Mouse (Mus musculus) MEL (cell line): Measurements from ENCODE around the gene Ybx2. TPM values are rescaled to one million over a fixed set of nuclear protein-coding genes. Genes with fewer than 3 reads are reported as not detected.

Experiments
- DNase-seq: peaks from one replicate; pipeline ENCODE4 v3.0.0; 2011; ENCODE audit warnings: low read depth, low spot score
- H3K27ac ChIP-seq: 2 replicates; pipeline ENCODE4 v1.5.1; 2012; ENCODE audit warnings: low read depth, mild to moderate bottlenecking, control low read depth, low read length, moderate library complexity; ENCODE audit not compliant: control insufficient read depth
- H3K27me3 ChIP-seq, 2 experiments: fragments of 150-350 bp in 1 of 2; sonication (generic) in 1 of 2; 2 replicates each; pipeline ENCODE4 v1.6.1; 2012; ENCODE audit warnings: low read length in 2 of 2, mild to moderate bottlenecking in 2 of 2, improper control_type of control experiment in 1 of 2, moderate library complexity in 1 of 2; ENCODE audit not compliant: insufficient read depth in 2 of 2, control insufficient read depth in 1 of 2
- H3K36me3 ChIP-seq, 2 experiments: 2 replicates each; pipeline ENCODE4 v1.6.1; 2012 to 2014; ENCODE audit warnings: low read length in 2 of 2, improper control_type of control experiment in 1 of 2, inconsistent platforms in 1 of 2, mild to moderate bottlenecking in 1 of 2; ENCODE audit not compliant: insufficient read depth in 2 of 2, control insufficient read depth in 1 of 2
- H3K4me1 ChIP-seq, 2 experiments: fragments of 150-350 bp in 1 of 2; sonication (generic) in 1 of 2; 2 replicates each; pipeline ENCODE4 v1.6.1; 2012; ENCODE audit warnings: low read length in 2 of 2, improper control_type of control experiment in 1 of 2, mild to moderate bottlenecking in 1 of 2; ENCODE audit not compliant: insufficient read depth in 2 of 2, control insufficient read depth in 1 of 2
- H3K4me3 ChIP-seq, 2 experiments: fragments of 150-350 bp in 1 of 2; sonication (generic) in 1 of 2; 2 replicates each; pipeline ENCODE4 v1.5.1; 2012; ENCODE audit warnings: low read depth in 2 of 2, low read length in 2 of 2, mild to moderate bottlenecking in 2 of 2, moderate library complexity in 2 of 2, control low read depth in 1 of 2, improper control_type of control experiment in 1 of 2; ENCODE audit not compliant: control insufficient read depth in 1 of 2, insufficient read depth in 1 of 2
- H3K79me2 ChIP-seq: 2 replicates; pipeline ENCODE4 v1.6.1; 2012; ENCODE audit warnings: mild to moderate bottlenecking, low read length, moderate library complexity; ENCODE audit not compliant: control insufficient read depth, poor library complexity, insufficient read depth
- H3K9ac ChIP-seq: 2 replicates; pipeline ENCODE4 v1.6.1; 2012; ENCODE audit warnings: low read depth, mild to moderate bottlenecking, control low read depth, low read length, moderate library complexity; ENCODE audit not compliant: control insufficient read depth, poor library complexity, severe bottlenecking
- H3K9me3 ChIP-seq: fragments of 150-350 bp; sonication (generic); replicated peaks from 2 replicates; pipeline ENCODE4 v1.6.1; 2012; ENCODE audit warnings: mild to moderate bottlenecking, low read length, improper control_type of control experiment, moderate library complexity; ENCODE audit not compliant: insufficient read depth
- BHLHE40 ChIP-seq: IDR thresholded peaks from 2 replicates; pipeline ENCODE4 v1.6.1; 2012; ENCODE audit warnings: low read depth, mild to moderate bottlenecking, inconsistent platforms, low read length, improper control_type of control experiment, borderline replicate concordance
- CHD1 ChIP-seq: IDR thresholded peaks from 2 replicates; pipeline ENCODE4 v1.6.1; 2012; ENCODE audit warnings: low read depth, mild to moderate bottlenecking, inconsistent platforms, low read length, improper control_type of control experiment
- CTCF ChIP-seq, 3 experiments: IDR thresholded peaks in 2 of 3; conservative IDR thresholded peaks in 1 of 3; 2 replicates each; pipeline ENCODE4 v1.5.1; 2011 to 2012; ENCODE audit warnings: low read length in 3 of 3, low read depth in 2 of 3, mild to moderate bottlenecking in 2 of 3, improper control_type of control experiment in 1 of 3, inconsistent platforms in 1 of 3, mixed read lengths in 1 of 3, moderate library complexity in 1 of 3; ENCODE audit not compliant: control insufficient read depth in 1 of 3, insufficient read depth in 1 of 3, poor library complexity in 1 of 3, severe bottlenecking in 1 of 3
- E2F4 ChIP-seq: IDR thresholded peaks from 2 replicates; pipeline ENCODE4 v1.6.1; 2011; ENCODE audit warnings: low read depth, low read length, improper control_type of control experiment, borderline replicate concordance
- ETS1 ChIP-seq: IDR thresholded peaks from 2 replicates; pipeline ENCODE4 v1.6.1; 2012; ENCODE audit warnings: low read depth, mild to moderate bottlenecking, inconsistent platforms, low read length, improper control_type of control experiment, moderate library complexity
- JUND ChIP-seq: IDR thresholded peaks from 2 replicates; pipeline ENCODE4 v1.6.1; 2011; ENCODE audit warnings: low read depth, mild to moderate bottlenecking, improper control_type of control experiment, low read length
- KAT2A ChIP-seq: conservative IDR thresholded peaks from 2 replicates; pipeline ENCODE4 v1.6.1; 2012; ENCODE audit warnings: low read depth, low read length, improper control_type of control experiment, inconsistent platforms
- MAX ChIP-seq: IDR thresholded peaks from 2 replicates; pipeline ENCODE4 v1.6.1; 2011; ENCODE audit warnings: low read length, improper control_type of control experiment
- MXI1 ChIP-seq: IDR thresholded peaks from 2 replicates; pipeline ENCODE4 v1.6.1; 2011; ENCODE audit warnings: mild to moderate bottlenecking, low read depth, low read length, improper control_type of control experiment
- NRF1 ChIP-seq: IDR thresholded peaks from 2 replicates; pipeline ENCODE4 v1.6.1; 2014; ENCODE audit warnings: low read depth, mild to moderate bottlenecking, inconsistent platforms, low read length, improper control_type of control experiment, moderate library complexity; ENCODE audit not compliant: poor library complexity, insufficient read depth, severe bottlenecking
- POLR2AphosphoS2 ChIP-seq: IDR thresholded peaks from 2 replicates; pipeline ENCODE4 v1.6.1; 2011; ENCODE audit warnings: low read length, improper control_type of control experiment
- POLR2AphosphoS5 ChIP-seq: IDR thresholded peaks from 2 replicates; pipeline ENCODE4 v1.6.1; 2012; ENCODE audit warnings: low read depth, borderline replicate concordance, mild to moderate bottlenecking, inconsistent platforms, low read length, moderate library complexity, mixed read lengths
- RCOR1 ChIP-seq: IDR thresholded peaks from 2 replicates; pipeline ENCODE4 v1.6.1; 2012; ENCODE audit warnings: low read depth, mild to moderate bottlenecking, inconsistent platforms, low read length, improper control_type of control experiment
- SMC3 ChIP-seq: IDR thresholded peaks from 2 replicates; pipeline ENCODE4 v1.6.1; 2011; ENCODE audit warnings: low read depth, low read length, improper control_type of control experiment
- TAL1 ChIP-seq: IDR thresholded peaks from 2 replicates; pipeline ENCODE4 v1.6.1; 2012; ENCODE audit warnings: mild to moderate bottlenecking, inconsistent platforms, low read length, moderate library complexity, mixed read lengths
- TBP ChIP-seq: IDR thresholded peaks from 2 replicates; pipeline ENCODE4 v1.8.0; 2011; ENCODE audit warnings: low read depth, low read length, improper control_type of control experiment
- UBTF ChIP-seq: IDR thresholded peaks from 2 replicates; pipeline ENCODE4 v1.6.1; 2012; ENCODE audit warnings: low read depth, mild to moderate bottlenecking, inconsistent platforms, low read length, improper control_type of control experiment, moderate library complexity, borderline replicate concordance; ENCODE audit not compliant: insufficient read depth
- USF2 ChIP-seq, 2 experiments: IDR thresholded peaks; 2 replicates each; pipeline ENCODE4 v1.6.1; 2011 to 2012; ENCODE audit warnings: improper control_type of control experiment in 2 of 2, low read length in 2 of 2, borderline replicate concordance in 1 of 2, inconsistent platforms in 1 of 2, low read depth in 1 of 2, mild to moderate bottlenecking in 1 of 2; ENCODE audit not compliant: insufficient read depth in 1 of 2
- ZC3H11A ChIP-seq: IDR thresholded peaks from 2 replicates; pipeline ENCODE4 v1.6.1; 2012; ENCODE audit warnings: low read depth, mild to moderate bottlenecking, inconsistent platforms, low read length, improper control_type of control experiment
- ZKSCAN1 ChIP-seq: IDR thresholded peaks from 2 replicates; pipeline ENCODE4 v1.6.1; 2012; ENCODE audit warnings: low read depth, mild to moderate bottlenecking, inconsistent platforms, low read length, improper control_type of control experiment, moderate library complexity
- polyA plus RNA-seq, 2 experiments: library from polyadenylated mRNA; stranded (reverse) in 1 of 2; unstranded in 1 of 2; fragments of >175 nt in 1 of 2; fragments of >200 nt in 1 of 2; gene quantifications; 2 replicates each; pipeline versions ENCODE4 v1.2.1 to v1.2.4; 2012; ENCODE audit warnings: low replicate concordance in 2 of 2, low read depth in 1 of 2; ENCODE audit not compliant: insufficient read length in 2 of 2, insufficient read depth in 1 of 2, missing spikeins in 1 of 2
- total RNA-seq: library from RNA; depleted of rRNA; stranded (reverse); fragments of 300-350 nt; gene quantifications from 2 replicates; pipeline ENCODE4 v1.2.3, GENCODE M21; 2012

Ybx2 gene
- total and polyA plus RNA-seq, 3 experiments, result 0.50 to 0.92 TPM; not detected in 1

GRCm38 (mm10) chr11:69910177-69910576 is 25.4 kb upstream of the Ybx2 start:
- Histone ChIP-seq H3K79me2 (peaks cover 12% of the 10 kb centered on the region), H3K27ac (no peak overlapping the region), H3K36me3 (peaks cover 9 to 13% of the 10 kb centered on the region in 2 experiments; a peak in 3 of 4 replicates), H3K9me3 (no peaks in the 10 kb centered on the region), H3K27me3 (no peaks in the 10 kb centered on the region), H3K4me1 (peaks cover 0 to 15% of the 10 kb centered on the region in 2 experiments; a peak in 2 of 4 replicates), H3K9ac (no peak overlapping the region), H3K4me3 (no peak overlapping the region)
- no peak for DNase-seq
- TF ChIP-seq TAL1 (no peak), E2F4 (no peak), ZC3H11A (no peak), ETS1 (no peak), POLR2AphosphoS5 (no peak), JUND (no peak), CHD1 (no peak), MAX (no peak), USF2 (IDR thresholded peaks at IDR 0.05; ENCODE audit: borderline replicate concordance in 1 of 2, insufficient read depth in 1 of 2, low read depth in 1 of 2, low read length in 2 of 2) (no peak), KAT2A (no peak), SMC3 (no peak), NRF1 (no peak), UBTF (no peak), BHLHE40 (no peak), MXI1 (no peak), ZKSCAN1 (no peak), CTCF (IDR thresholded peaks at IDR 0.05 in 2 of 3, conservative IDR thresholded peaks at IDR 0.05 in 1 of 3; ENCODE audit: control insufficient read depth in 1 of 3, insufficient read depth in 1 of 3, low read depth in 2 of 3, low read length in 3 of 3, poor library complexity in 1 of 3, severe bottlenecking in 1 of 3) (no peak), RCOR1 (no peak), POLR2AphosphoS2 (no peak), TBP (no peak)
